In genomic region chr11:83115138-83115537, GRCm38 (mm10) we compare ENCODE assay signal across 8 mouse cellular contexts. TPM values are rescaled to one million over a fixed set of nuclear protein-coding genes. Genes with fewer than 3 reads are reported as not detected.
DNase-seq lines count a peak whose midpoint lies in the region; ATAC-seq and TF ChIP-seq lines count a peak whose summit lies in the region.

No protein-coding gene starts in this region.

- TF ChIP-seq CTCF in cerebellum, adult 2 months (IDR thresholded peaks at IDR 0.05; ENCODE audit: borderline replicate concordance, insufficient read depth, low read depth, low read length), result no peak

- 41% methylated on average over 2 of the region's 2 CpGs for WGBS in embryonic facial prominence, embryonic 14.5 days
- WGBS in cerebellum, adult 2 months, result 23% methylated on average over 2 of the region's 2 CpGs

- H3K4me3 ChIP-seq in embryonic facial prominence, embryonic 14.5 days (ENCODE audit: low read depth, low read length), result no peak overlapping the region
- no peak overlapping the region for H3K4me3 ChIP-seq in cerebellum, adult 2 months (replicated peaks; ENCODE audit: insufficient read depth, low read depth, low read length)

- H3K36me3 ChIP-seq in embryonic facial prominence, embryonic 14.5 days (ENCODE audit: control insufficient read depth, insufficient read depth, low read length), result no peaks in the 10 kb centered on the region

- no peak for TF ChIP-seq POLR2A in cerebellum, adult 2 months (IDR thresholded peaks at IDR 0.05; ENCODE audit: borderline replicate concordance, insufficient read depth, low read length)

- H3K27ac ChIP-seq in embryonic facial prominence, embryonic 14.5 days (replicated peaks; ENCODE audit: low read depth, low read length), result no peak overlapping the region
- H3K27ac ChIP-seq in cerebellum, adult 2 months (ENCODE audit: insufficient read depth, low read length), result no peak overlapping the region

- H3K9me3 ChIP-seq in embryonic facial prominence, embryonic 14.5 days (ENCODE audit: control insufficient read depth, low read length), result no peaks in the 10 kb centered on the region

- no peak for ATAC-seq in embryonic facial prominence, embryonic 14.5 days (ENCODE audit: low read depth)

- H3K27me3 ChIP-seq in embryonic facial prominence, embryonic 14.5 days (replicated peaks; ENCODE audit: control insufficient read depth, insufficient read depth, low read length), result no peaks in the 10 kb centered on the region
- no peaks in the 10 kb centered on the region for H3K27me3 ChIP-seq in cerebellum, adult 2 months (ENCODE audit: control insufficient read depth, insufficient read depth, low read length)

- no peak overlapping the region for H3K4me2 ChIP-seq in embryonic facial prominence, embryonic 14.5 days (ENCODE audit: low read depth, low read length)

- no peaks in the 10 kb centered on the region for H3K4me1 ChIP-seq in embryonic facial prominence, embryonic 14.5 days (ENCODE audit: control insufficient read depth, insufficient read depth, low read length)
- H3K4me1 ChIP-seq in cerebellum, adult 2 months (ENCODE audit: control insufficient read depth, insufficient read depth, low read length), result no peaks in the 10 kb centered on the region

- H3K9ac ChIP-seq in embryonic facial prominence, embryonic 14.5 days (ENCODE audit: low read depth, low read length), result no peak overlapping the region

- peak; percentile 0 for DNase-seq in cerebellum, adult 9-10 months
- DNase-seq in cerebellum, adult 9-11 months, result no peak
- peak; percentile 23 for DNase-seq in left cerebral cortex, adult 11 months (ENCODE audit: low spot score)
- no peak for DNase-seq in left cerebral cortex, adult 8-10 months (ENCODE audit: low spot score in 2 of 2)
- DNase-seq in embryonic facial prominence, embryonic 14.5 days (ENCODE audit: low spot score), result peak; percentile 9
- peak; percentile 41 to 69 for DNase-seq in natural killer cell, adult 2 months (ENCODE audit: low spot score in 2 of 2)
- DNase-seq in cerebellum, adult 2 months, result no peak
- DNase-seq in cerebellum, adult 11-12 months, result no peak

RNA-seq across cellular contexts. Expression of gene Slfn1, which starts 1.5 kb away (rescaled TPM):
- total RNA-seq in left cerebral cortex, adult 8-10 months (2022), result not detected
- 0.29 and 0.50 TPM in 2 replicates for polyA plus RNA-seq in embryonic facial prominence, embryonic 14.5 days (2014; fragmentation: Nextera tagmentation; extraction: Ambion mirVana)
- 0.16 TPM in 1 of 2 replicates, not detected in the other for polyA plus RNA-seq in cerebellum, adult 2 months (2012; rRNA removed)

RNA-seq across cellular contexts. Expression of gene Slfn2, which starts 50.2 kb away (rescaled TPM):
- 1 to 10 TPM; 1.1 to 1.7 (median 1.3) TPM for total RNA-seq in left cerebral cortex, adult 8-10 months (2022)
- polyA plus RNA-seq in embryonic facial prominence, embryonic 14.5 days (2014; fragmentation: Nextera tagmentation; extraction: Ambion mirVana), result 7.1 and 9.6 TPM in 2 replicates
- polyA plus RNA-seq in cerebellum, adult 2 months (2012; rRNA removed), result 0.90 and 1.1 TPM in 2 replicates

RNA-seq across cellular contexts. Expression of gene Slfn4, which starts 59.8 kb away (rescaled TPM):
- not detected for total RNA-seq in left cerebral cortex, adult 8-10 months (2022)
- 0.08 and 0.26 TPM in 2 replicates for polyA plus RNA-seq in embryonic facial prominence, embryonic 14.5 days (2014; fragmentation: Nextera tagmentation; extraction: Ambion mirVana)
- 0.03 and 0.13 TPM in 2 replicates for polyA plus RNA-seq in cerebellum, adult 2 months (2012; rRNA removed)

Comparison
In these comparisons a context has a peak if more than half of its experiments do, and no peak if none do; other contexts are left out.
1. DNase-seq: peak in cerebellum, adult 9-10 months (single experiment), left cerebral cortex, adult 11 months (single experiment), embryonic facial prominence, embryonic 14.5 days (single experiment) and natural killer cell, adult 2 months (2 of 2); none in cerebellum, adult 9-11 months (single experiment), left cerebral cortex, adult 8-10 months (0 of 2), cerebellum, adult 2 months (0 of 2) and cerebellum, adult 11-12 months (single experiment).